Mouse (Mus musculus): ENCODE data around the gene Eva1c. TPM values are rescaled to one million over a fixed set of nuclear protein-coding genes. Genes with fewer than 3 reads are reported as not detected.

Eva1c gene
- polyA plus RNA-seq, 1 experiment, result 2.2 TPM

DNA sequence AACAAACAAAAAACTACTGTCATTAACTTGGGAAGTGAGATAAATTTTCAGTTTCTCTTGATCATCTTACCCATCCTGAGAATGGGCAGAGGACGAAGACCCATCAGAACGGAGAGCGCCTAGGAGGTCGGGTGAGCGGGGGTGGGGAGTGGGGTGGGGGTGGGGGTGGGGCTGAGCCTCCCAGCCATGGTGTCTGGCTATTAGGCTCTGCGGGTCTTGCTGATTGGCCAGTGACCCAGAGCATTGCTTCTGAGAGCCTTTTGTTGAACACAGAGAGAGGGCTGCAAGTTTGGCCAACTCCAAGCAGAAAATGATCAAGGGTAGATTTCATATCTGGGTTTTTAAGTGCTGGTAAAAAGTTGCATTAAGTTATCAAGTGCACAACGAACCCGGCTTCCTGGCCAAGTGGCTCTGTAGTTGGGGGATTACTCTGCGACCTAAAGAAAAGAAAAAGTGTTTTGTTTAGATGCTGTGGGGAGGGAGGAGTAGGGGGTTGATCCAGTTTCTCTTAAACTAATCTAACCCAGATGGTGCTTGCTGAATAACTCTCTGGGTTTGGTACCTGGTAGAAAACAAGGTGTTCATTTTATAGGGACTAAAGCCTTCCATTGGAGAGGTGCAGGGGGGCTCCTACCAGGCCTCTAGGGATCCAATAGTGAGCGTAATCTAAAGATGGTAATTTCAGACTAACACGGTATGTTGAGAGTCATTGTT, 25.3 kb downstream of the Eva1c start:
- Histone ChIP-seq H3K27ac (ENCODE audit: insufficient read depth, low read length) (no peak overlapping the region), H3K4me3 (ENCODE audit: insufficient read depth, low read length) (no peak overlapping the region), H3K4me1 (ENCODE audit: control insufficient read depth, insufficient read depth, low read length) (no peaks in the 10 kb centered on the region)
- TF ChIP-seq CTCF (IDR thresholded peaks at IDR 0.05; ENCODE audit: extremely low read depth, insufficient read depth, low read length), result no peak
- no peak for TF ChIP-seq POLR2A (IDR thresholded peaks at IDR 0.05; ENCODE audit: extremely low read depth, insufficient read depth, low read length)

DNA sequence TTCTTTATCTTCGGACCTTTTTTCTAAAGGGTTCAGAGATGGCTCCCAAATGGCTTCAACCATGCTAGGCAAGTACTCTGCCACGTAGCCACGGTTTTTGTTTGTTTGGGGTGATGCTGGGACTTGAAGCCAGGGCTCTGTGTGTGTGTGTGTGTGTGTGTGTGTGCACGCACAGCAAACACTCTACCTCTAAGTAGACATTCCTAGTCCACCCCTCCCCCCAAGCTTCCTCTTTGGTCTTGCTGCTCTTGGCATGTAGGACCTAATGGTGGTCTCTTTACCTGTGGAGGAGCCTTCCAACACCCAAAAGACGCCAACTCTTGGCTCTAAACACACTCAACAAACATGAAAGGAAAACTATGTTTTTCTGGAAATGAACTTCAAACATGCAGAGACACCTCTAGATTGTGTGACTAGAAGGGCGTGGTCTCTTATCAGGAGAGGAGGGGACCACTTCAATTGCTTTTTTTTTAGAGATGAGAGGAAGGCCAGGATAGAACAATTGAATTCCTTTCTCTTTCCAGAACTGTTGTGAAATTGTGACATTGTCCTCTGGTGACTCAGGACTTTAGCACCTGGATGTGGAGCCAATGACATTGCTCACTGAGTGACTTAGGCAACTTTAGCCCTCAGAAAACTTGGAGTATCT, 30.2 kb downstream of the Eva1c start:
- H3K4me1 ChIP-seq (ENCODE audit: control insufficient read depth, insufficient read depth, low read length), result no peaks in the 10 kb centered on the region
- no peak overlapping the region for H3K27ac ChIP-seq (ENCODE audit: insufficient read depth, low read length)
- no peak overlapping the region for H3K4me3 ChIP-seq (ENCODE audit: insufficient read depth, low read length)
- TF ChIP-seq CTCF (IDR thresholded peaks at IDR 0.05; ENCODE audit: extremely low read depth, insufficient read depth, low read length) (no peak), POLR2A (IDR thresholded peaks at IDR 0.05; ENCODE audit: extremely low read depth, insufficient read depth, low read length) (no peak)

DNA sequence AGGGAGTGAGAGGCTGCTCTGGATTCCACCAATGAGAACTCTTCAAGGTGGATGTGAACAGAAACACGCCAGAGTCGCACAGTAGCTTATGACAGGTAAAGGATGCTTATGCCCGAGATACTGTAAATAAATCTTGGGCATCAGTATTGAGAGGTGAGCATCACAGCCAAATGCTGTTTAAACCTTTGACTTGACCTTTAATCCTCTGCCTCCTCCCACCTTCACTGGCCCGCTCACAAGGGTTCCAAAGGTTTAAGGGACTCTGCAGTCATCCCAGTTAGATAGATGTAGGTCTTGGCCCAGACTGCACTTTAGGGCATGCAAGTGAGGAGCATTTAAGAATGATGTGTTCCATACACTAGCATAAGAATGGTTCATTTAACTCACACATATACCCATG, 31.7 kb downstream of the Eva1c start:
- H3K4me3 ChIP-seq (ENCODE audit: insufficient read depth, low read length), result no peak overlapping the region
- TF ChIP-seq POLR2A (IDR thresholded peaks at IDR 0.05; ENCODE audit: extremely low read depth, insufficient read depth, low read length) (no peak), CTCF (IDR thresholded peaks at IDR 0.05; ENCODE audit: extremely low read depth, insufficient read depth, low read length) (no peak)
- no peak overlapping the region for H3K27ac ChIP-seq (ENCODE audit: insufficient read depth, low read length)
- H3K4me1 ChIP-seq (ENCODE audit: control insufficient read depth, insufficient read depth, low read length), result no peaks in the 10 kb centered on the region

DNA sequence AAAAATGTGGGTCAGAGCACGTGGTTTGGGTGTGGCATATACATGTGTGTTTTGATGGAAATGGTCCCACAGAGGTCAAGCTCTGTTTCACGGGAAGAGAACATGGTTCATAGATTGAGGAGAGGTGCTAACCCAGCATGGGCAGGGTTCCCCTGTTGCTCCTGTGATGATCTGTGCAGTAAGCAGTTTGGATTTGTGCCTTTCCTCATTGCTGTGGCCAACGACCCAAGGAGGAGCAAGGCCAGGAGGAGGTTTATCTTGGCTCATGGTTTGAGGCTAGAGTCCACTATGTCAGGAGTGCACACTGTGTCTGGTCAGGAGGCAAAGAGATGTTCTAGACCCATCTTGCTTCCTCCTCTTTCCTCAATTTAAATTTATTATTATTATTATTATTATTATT, 36.5 kb downstream of the Eva1c start:
- no peak overlapping the region for H3K27ac ChIP-seq (ENCODE audit: insufficient read depth, low read length)
- H3K4me1 ChIP-seq (ENCODE audit: control insufficient read depth, insufficient read depth, low read length), result no peaks in the 10 kb centered on the region
- TF ChIP-seq CTCF (IDR thresholded peaks at IDR 0.05; ENCODE audit: extremely low read depth, insufficient read depth, low read length) (no peak), POLR2A (IDR thresholded peaks at IDR 0.05; ENCODE audit: extremely low read depth, insufficient read depth, low read length) (no peak)

DNA sequence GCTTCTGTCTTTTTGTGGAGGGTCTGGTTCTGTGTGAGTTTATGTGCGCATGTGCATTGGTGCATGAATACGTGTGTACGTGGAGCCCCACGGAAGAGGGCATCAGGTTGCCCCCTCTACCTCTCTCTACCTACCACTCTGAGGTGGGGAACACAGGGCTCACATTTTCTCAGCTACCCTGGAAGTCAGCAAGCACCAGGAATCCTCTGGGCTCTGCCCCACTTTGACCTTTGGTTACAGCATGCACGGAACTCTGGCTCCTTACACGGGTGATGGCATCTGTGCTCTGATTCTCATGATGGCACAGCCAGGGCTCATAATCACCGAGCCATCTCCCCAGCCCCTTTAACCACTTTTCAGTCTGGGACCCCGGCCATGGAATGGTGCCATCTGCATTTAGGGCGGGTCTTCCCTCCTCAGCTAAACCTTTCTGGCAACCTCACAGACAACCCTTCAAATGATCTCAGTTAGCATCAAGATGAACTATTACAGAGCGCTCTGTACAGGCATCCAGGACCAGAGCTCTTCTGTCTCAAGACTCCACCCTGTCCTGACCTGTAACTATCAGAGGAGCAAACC, 37.0 kb downstream of the Eva1c start:
- Histone ChIP-seq H3K27ac (ENCODE audit: insufficient read depth, low read length) (no peak overlapping the region), H3K4me3 (ENCODE audit: insufficient read depth, low read length) (no peak overlapping the region), H3K4me1 (ENCODE audit: control insufficient read depth, insufficient read depth, low read length) (no peaks in the 10 kb centered on the region)
- TF ChIP-seq POLR2A (IDR thresholded peaks at IDR 0.05; ENCODE audit: extremely low read depth, insufficient read depth, low read length), result no peak

More for the DNA sequence above, 36.5 kb downstream of the Eva1c start:
- no peak overlapping the region for H3K4me3 ChIP-seq (ENCODE audit: insufficient read depth, low read length)

DNA sequence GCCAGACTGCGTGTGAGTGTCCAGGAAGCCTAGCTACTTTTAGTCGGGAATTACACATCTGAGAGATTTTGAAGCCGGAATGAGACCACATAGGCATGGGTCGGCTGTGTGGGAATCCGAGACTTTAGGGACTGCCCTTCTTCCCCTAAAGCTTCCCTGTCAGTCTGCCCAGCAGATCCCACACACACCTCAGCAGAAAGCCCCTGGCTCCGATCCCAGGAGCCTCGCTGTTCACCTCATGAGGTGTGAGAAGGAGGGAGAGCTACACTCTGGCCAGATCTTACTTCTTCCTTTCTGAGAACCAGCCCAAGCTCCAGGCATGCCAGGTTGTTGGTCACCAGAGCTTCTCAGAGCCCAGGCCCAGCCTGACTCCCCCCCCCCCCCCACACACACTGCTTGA, 38.2 kb downstream of the Eva1c start:
- TF ChIP-seq POLR2A (IDR thresholded peaks at IDR 0.05; ENCODE audit: extremely low read depth, insufficient read depth, low read length), result no peak
- no peak for TF ChIP-seq CTCF (IDR thresholded peaks at IDR 0.05; ENCODE audit: extremely low read depth, insufficient read depth, low read length)
- Histone ChIP-seq H3K4me3 (ENCODE audit: insufficient read depth, low read length) (no peak overlapping the region), H3K4me1 (ENCODE audit: control insufficient read depth, insufficient read depth, low read length) (no peaks in the 10 kb centered on the region), H3K27ac (ENCODE audit: insufficient read depth, low read length) (no peak overlapping the region)

DNA sequence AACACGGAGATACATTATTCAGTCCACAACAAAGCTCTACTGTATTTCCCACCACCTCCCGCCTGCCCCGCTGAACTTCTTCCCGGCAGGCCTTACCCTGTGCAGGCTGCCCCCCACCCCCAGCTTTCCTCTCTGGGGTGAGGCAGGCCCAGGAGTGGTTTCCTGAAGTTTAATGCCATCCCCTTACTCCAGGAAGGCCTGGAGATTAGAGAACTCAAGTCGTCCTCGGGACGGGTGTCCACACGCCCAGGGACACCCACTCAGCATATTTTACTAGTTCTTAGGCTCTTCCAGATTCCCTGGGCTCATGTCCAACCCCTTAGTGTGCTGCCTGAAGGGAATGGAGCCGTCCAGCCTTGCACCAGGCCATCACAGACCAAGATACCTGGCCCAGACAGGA, 39.1 kb downstream of the Eva1c start:
- Histone ChIP-seq H3K27ac (ENCODE audit: insufficient read depth, low read length) (no peak overlapping the region), H3K4me3 (ENCODE audit: insufficient read depth, low read length) (no peak overlapping the region), H3K4me1 (ENCODE audit: control insufficient read depth, insufficient read depth, low read length) (no peaks in the 10 kb centered on the region)
- TF ChIP-seq CTCF (IDR thresholded peaks at IDR 0.05; ENCODE audit: extremely low read depth, insufficient read depth, low read length), result no peak
- no peak for TF ChIP-seq POLR2A (IDR thresholded peaks at IDR 0.05; ENCODE audit: extremely low read depth, insufficient read depth, low read length)

DNA sequence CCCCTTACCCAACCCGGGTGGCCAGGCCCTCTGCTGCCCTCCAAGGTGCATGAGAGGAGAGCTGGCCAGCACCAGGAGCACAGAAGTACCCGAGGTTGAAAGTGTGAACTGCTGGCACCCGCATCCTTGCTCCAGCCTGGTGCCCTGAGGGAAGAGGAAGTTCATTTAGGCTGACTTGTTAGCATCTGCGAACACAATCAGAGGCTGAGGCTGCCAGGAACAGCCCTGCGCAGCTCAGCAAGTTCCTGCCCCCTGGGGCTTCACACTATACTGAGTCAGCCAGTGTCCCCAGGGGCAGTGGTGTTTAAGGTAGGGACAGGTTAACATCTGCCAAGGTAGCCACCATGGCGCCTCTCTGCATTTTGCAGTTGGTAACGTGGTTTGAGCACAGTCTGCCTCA, 41.6 kb downstream of the Eva1c start:
- TF ChIP-seq POLR2A (IDR thresholded peaks at IDR 0.05; ENCODE audit: extremely low read depth, insufficient read depth, low read length) (no peak), CTCF (IDR thresholded peaks at IDR 0.05; ENCODE audit: extremely low read depth, insufficient read depth, low read length) (no peak)
- no peak overlapping the region for H3K4me3 ChIP-seq (ENCODE audit: insufficient read depth, low read length)
- H3K27ac ChIP-seq (ENCODE audit: insufficient read depth, low read length), result no peak overlapping the region
- no peaks in the 10 kb centered on the region for H3K4me1 ChIP-seq (ENCODE audit: control insufficient read depth, insufficient read depth, low read length)

DNA sequence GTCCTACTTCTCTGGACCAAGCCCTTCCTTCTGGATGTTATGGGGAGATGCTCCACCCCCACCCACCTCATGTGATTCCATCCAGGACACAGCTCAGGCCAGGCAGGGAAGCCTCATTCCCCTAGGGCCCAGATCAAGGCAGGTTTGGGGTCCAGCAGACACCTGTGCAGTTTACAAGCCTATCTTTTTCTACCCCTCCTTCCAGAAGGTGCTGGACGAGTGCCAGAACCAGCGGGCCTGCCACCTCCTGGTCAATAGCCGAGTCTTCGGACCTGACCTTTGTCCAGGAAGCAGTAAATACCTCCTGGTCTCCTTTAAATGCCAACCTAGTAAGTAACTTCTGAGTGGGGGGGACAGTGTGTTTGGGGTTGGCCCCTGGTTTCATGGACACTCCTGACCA, 42.8 kb downstream of the Eva1c start:
- no peak overlapping the region for H3K27ac ChIP-seq (ENCODE audit: insufficient read depth, low read length)
- no peak overlapping the region for H3K4me3 ChIP-seq (ENCODE audit: insufficient read depth, low read length)
- no peak for TF ChIP-seq CTCF (IDR thresholded peaks at IDR 0.05; ENCODE audit: extremely low read depth, insufficient read depth, low read length)
- TF ChIP-seq POLR2A (IDR thresholded peaks at IDR 0.05; ENCODE audit: extremely low read depth, insufficient read depth, low read length), result no peak
- H3K4me1 ChIP-seq (ENCODE audit: control insufficient read depth, insufficient read depth, low read length), result no peaks in the 10 kb centered on the region

DNA sequence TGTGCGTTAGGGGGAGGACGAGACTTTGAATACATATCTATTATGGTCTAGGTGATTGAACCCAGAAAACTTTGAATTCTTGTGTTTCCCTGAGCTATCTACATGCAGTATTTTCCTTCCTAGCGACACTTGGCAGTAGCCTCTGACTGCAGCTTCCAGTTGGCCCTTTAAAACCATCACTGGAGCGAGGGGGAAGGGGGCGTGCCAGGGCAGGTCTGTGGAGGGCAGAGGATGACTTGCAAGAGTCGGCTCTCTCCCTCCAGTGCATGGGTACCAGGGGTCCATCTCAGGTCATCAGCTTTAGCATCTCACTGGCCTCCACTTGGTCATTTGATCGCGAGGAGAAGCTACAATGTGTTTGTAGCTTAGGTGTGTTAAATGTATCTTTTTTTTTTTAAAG, 46.4 kb downstream of the Eva1c start:
- H3K27ac ChIP-seq (ENCODE audit: insufficient read depth, low read length), result no peak overlapping the region
- no peaks in the 10 kb centered on the region for H3K4me1 ChIP-seq (ENCODE audit: control insufficient read depth, insufficient read depth, low read length)
- no peak for TF ChIP-seq CTCF (IDR thresholded peaks at IDR 0.05; ENCODE audit: extremely low read depth, insufficient read depth, low read length)
- TF ChIP-seq POLR2A (IDR thresholded peaks at IDR 0.05; ENCODE audit: extremely low read depth, insufficient read depth, low read length), result no peak
- H3K4me3 ChIP-seq (ENCODE audit: insufficient read depth, low read length), result no peak overlapping the region

Data from cortical plate, adult 2 months (tissue).